Mouse (Mus musculus): ENCODE results near the gene Prr22.
A peak's percentile ranks its signal among the peaks of the same experiment; 100 is the strongest.

Gene Prr22

GRCm38 (mm10) chr17:56769950-56770349 lies at the start of gene Prr22:
Gene Prr22 (plus strand): TSS chr17:56770250.
- DNase-seq (ENCODE audit: low spot score), result no peak

- no peak for DNase-seq (ENCODE audit: low spot score)
These were observed 47.6 kb upstream of the Prr22 start for GRCm38 (mm10) chr17:56722441-56722840.

DNA sequence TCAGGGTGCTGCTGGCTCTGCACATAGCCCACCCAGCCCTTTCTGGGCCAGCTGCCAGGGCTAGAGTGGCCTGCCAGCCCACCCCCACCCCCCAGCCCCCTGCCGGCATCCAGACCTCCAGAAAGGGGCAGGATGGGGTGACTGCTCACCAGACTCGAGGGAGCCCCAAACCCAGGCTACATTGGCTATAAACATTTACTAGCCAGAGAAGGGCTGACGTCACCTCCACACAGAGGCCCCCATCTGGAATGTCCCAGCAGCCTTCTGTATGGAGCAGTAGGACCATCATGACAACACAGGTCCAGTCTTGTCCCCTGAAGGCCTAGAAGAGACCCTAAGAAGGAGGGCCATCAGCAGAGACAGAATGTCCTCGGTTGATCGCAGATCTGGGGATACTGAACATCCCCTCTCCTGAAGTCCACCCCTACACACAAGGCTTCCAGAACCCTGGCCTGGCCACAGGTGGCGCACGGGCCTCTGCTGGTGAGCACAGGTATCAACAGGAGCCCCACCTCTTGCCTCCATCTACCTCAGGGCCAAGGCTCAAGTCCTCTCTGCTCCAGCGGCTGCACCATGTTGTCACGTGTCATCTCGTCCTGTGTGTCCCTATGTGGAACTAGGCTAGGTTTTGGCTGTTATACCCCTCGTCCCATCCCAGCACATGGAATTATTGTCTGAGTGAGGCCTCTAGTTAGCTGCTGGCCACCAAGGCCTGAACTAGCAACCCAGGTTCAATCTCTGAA lies 46.5 kb upstream of the Prr22 start:
- no peak for DNase-seq (ENCODE audit: low spot score)

DNA sequence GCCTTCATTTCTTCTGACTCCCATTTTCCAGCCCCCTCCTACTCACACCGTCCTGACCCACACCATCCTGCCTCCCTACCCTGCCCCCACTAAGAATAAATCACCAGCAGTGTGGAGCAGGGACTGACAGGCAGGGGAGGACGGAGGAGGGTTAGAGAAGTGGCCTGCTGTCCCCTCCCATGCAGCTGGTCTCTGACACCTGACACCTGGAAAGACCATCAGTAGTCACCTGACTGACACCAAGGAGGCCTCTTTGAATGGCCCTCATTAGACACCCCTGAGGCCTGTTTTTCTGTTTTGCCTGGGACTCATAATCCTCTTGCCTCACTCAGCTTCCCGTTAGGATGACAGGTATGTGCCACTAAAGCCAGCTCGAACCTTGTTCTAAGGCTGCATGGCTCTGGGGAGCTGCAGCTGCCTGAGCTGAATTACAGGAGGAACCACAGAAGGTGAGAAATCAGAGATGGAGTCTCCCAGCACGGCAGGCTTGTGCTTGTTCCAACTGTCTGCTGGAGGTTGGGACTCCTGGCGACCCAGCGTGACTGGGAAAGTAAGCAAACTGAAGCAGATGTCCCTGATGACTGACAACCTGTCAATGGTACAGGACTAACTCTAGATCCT lies 42.9 kb upstream of the Prr22 start:
- no peak for DNase-seq (ENCODE audit: low spot score)

- peak; percentile 69 for DNase-seq (ENCODE audit: low spot score)
These were observed 42.4 kb upstream of the Prr22 start for GRCm38 (mm10) chr17:56727659-56728058.

GRCm38 (mm10) chr17:56728117-56728516 lies 41.9 kb upstream of the Prr22 start:
- DNase-seq (ENCODE audit: low spot score), result no peak

DNA sequence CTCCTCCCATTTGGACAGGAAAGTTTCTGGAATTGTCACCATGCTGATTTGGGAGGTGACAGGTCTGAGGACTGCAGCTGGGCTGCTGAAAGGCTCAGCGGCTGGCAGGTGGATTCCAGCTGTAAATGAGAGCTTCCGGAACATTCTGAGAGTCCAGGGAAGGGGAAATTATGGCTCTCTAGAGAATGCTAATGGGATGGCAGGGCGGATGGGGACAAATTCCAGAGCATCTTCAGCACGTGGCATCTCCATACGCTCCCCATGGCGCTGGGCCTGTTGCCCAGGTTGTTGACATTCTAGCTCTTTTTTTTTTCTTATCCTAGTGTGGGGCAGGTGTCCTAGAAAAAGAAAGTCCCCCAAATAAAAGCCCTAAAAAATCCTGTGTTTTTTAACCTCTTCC lies 40.9 kb upstream of the Prr22 start:
- DNase-seq (ENCODE audit: low spot score), result no peak

GRCm38 (mm10) chr17:56729656-56730055 lies 40.4 kb upstream of the Prr22 start:
- DNase-seq (ENCODE audit: low spot score), result no peak

DNA sequence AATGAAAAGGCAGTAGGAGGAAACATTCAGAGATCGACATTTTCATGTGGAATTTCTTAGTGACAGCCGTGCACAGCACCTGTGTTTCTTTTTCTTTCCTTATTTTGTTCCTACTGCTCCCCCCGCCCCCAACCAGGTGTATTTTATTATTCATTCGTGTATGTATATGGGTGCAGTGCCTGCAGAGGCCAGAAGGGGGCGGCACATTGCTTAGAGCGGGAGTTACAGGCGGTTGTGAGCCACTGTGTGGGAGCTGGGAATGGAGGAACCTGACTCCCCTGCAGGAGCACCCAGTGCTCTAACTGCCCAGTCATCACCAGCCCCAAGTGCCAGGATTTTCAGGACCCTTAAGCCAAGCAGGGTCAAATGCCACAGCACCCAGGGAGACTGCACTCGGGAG lies 33.5 kb upstream of the Prr22 start:
- no peak for DNase-seq (ENCODE audit: low spot score)

GRCm38 (mm10) chr17:56738221-56738620 lies 31.8 kb upstream of the Prr22 start:
- DNase-seq (ENCODE audit: low spot score), result no peak

DNA sequence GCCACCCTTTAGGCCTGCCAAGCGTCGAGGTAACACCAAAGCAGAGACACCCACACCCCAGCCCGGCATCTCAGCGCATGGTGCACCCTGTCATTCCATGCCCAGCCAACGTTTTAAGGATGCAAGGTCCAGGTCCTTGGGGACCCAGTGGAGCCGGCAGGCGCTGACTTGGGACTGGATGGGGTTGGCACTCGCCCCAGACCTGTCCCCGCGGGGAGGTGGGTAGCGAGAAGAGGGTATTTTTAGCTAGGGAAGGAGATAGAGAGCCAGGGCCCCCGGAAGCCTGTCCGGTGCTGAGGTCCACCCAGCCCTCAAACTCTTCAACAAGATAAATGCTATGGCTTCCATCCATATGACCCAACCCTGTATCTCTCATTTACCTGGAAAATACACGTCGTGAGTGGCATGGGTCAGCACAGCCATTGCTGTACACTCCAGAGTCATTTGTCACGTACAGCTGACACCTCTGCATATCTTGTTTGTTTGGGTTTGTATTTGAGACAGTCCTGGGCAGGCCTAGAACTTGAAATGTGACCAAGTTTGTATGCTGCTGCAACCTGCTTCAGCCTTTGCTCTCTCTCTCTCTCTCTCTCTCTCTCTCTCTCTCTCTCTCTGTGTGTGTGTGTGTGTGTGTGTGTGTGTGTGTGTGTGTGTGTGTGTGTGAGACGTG lies 29.8 kb upstream of the Prr22 start:
- DNase-seq (ENCODE audit: low spot score), result no peak

GRCm38 (mm10) chr17:56740788-56741160 lies 29.3 kb upstream of the Prr22 start:
- DNase-seq (ENCODE audit: low spot score), result no peak

DNA sequence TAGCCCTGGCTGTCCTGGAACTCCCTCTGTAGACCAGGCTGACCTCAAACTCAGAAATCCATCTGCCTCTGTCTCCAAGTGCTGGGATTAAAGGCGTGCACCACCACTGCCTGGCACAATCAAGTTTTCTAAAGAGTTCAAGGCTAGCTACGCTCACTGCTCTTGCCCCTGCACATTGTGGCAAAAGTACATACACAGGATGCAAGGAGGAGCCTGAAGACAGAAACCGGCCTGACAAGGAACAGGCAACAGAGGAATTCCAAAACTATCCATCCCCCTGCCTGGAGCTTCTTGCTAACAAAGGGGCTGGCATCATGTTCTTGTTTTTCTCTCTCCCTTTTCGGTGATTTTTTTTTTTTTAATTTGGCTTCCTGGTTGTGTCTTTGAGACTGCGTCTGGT lies 25.9 kb upstream of the Prr22 start:
- no peak for DNase-seq (ENCODE audit: low spot score)

DNA sequence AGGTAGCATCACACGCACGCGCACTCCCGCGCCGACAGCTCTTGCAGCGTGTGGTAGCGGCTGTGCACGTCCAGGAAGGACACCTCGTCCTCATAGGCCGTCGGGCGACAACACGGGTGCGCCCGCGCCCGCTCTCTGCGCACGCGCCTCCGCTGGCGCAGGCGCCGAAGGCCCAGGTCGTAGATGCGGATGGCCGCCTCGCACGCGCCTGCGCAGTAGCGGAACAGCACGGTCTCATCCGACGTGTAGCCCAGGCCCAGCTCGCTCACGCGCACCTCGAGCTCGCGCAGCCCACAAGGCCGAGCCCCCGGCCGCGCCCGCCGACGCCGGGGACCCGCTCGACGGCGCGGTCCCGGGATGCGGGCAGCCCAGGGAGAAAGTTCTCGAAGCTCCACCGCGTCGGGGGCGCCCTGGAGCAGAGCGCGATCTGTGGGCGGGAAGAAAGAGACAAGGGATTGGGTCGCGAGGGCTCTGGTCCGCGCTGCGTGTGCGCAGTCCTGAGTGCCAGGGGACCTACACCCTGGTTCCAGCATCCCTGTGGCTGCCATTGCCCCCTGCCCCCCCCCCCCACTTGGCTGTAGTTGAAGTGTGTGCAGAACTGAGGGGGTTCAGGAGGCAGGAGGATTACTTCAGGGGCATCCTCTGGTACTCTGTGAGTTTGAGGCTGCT lies 18.5 kb upstream of the Prr22 start:
- DNase-seq (ENCODE audit: low spot score), result peak; percentile 74

DNA sequence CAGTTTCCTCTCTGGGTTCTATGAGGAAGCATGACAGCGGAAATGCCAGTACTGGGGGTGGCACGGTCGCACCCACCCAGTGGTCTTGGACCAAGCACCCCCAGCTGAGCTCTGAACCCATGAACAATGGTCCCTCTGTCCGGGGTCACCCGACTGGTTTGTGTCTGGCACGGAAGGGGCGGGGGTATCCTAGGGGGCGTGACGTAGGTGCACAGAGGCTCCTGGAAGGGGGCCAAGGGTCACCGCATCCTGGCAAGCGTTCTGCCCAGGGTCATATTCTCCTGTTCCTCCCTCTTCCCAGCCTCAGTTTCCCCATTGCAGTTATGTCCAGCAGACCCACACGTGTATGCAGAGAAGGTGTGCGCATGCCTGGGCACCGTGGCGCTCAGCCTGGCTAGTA lies 16.6 kb upstream of the Prr22 start:
- DNase-seq (ENCODE audit: low spot score), result peak; percentile 69

DNA sequence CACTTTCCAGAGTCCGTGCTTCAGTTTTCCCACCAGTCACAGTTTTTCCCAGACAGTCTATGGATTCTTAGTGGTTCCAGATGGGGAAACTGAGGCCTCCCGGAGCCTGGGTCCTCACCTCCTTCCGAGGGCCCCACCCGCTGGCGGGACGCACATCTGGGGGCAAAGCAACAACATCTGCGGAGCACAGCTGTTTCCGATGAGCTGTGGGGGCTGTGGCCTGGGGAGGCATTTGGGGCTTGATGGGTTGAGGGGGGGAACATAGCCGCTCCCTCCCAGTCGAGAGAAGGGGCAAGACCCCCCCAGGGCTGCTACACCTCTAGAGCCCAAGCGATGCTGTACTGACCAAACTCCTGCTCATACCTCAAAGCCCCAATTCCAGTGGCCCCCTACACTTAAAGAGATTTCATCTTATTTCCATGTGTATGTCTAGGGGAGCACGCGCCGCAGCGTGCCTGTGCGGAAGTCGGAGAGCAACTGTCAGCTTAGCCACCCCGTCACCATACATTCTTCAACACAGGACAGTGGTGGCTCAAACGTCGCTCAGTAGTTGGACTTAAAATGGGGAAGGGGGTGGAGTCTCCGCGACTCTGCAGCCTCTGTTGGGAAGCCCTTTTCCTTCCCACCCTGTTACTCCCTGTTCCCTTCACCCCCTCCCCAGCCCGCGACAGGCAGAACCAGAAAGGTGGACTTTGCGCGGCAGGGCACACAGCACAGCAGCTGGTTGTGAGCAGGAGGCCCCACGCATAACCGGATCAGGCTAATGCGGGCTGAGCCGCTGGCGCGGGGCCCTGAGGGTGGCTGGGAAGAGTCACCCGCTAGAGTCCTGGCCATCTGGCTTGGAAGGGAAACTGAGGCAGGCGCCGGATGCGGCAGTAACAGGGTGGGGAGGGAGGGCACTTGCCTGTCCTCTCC lies 15.5 kb upstream of the Prr22 start:
- DNase-seq (ENCODE audit: low spot score), result no peak

GRCm38 (mm10) chr17:56756703-56757399 lies 13.2 kb upstream of the Prr22 start:
- DNase-seq (ENCODE audit: low spot score), result peak; percentile 68

GRCm38 (mm10) chr17:56757416-56758123 lies 12.5 kb upstream of the Prr22 start, which contains the start of gene Nrtn:
Gene Nrtn (minus strand): TSS chr17:56757530.
- peak; percentile 97 for DNase-seq (ENCODE audit: low spot score)

DNA sequence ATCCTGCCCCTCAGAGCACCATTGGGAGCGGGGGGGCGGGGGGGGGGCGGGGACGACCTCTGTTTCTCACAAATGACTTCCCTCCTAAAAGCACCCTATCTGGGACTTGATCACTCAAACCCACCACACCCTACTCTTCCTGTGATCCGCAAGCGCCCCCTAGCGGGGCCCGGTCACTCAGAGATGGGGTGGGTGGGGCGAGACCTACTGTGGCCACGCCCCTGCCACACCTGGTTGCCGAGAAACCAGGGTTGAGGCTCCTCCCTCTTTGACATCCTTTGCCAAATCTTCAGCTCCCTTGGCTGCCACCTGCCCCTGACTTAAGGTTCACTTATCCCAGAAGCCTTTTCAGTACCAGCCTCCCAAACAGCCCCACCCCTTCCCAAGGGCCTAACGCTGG lies 11.9 kb upstream of the Prr22 start:
- peak; percentile 89 for DNase-seq (ENCODE audit: low spot score)

DNA sequence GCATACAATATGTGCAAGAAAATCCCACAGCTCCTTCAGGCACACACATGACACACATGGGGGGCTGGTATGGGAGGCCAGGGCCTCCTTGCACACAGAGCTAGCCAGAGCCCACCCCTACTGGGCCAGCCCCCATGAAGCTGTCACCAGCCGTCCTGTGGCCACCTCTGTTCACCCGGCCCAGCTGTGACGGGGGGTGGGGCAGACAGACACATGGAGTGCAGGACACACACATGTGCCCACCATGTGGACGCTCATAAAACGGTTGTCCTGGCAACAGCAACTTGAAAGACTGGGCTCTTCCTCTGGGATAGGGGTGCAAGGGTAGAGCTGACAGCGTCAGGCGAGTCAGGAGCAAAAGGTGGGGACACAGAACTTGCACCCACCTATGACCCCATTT lies 10.8 kb upstream of the Prr22 start:
- DNase-seq (ENCODE audit: low spot score), result no peak
